Mouse (Mus musculus): ENCODE results near the gene Gm8247. TPM values are rescaled to one million over a fixed set of nuclear protein-coding genes. Genes with fewer than 3 reads are reported as not detected.
"Not testable (repeated sequence)": the region's sequence is repeated elsewhere in the genome, so short reads cannot be mapped to it uniquely, and the experiment has no call there.

Gm8247 gene
- not detected in 2 replicates for polyA plus RNA-seq (2012; rRNA removed)
- not detected in 2 replicates for polyA plus RNA-seq (2014; fragmentation: Nextera tagmentation; extraction: Ambion mirVana)

- H3K27me3 ChIP-seq (ENCODE audit: control insufficient read depth, insufficient read depth, low read length); H3K36me3 ChIP-seq (replicated peaks; ENCODE audit: control insufficient read depth, insufficient read depth, low read depth); H3K4me1 ChIP-seq (replicated peaks; ENCODE audit: control insufficient read depth in 2 of 2, insufficient read depth in 2 of 2, low read length in 1 of 2); DNase-seq (ENCODE audit: low read depth in 3 of 3, low spot score in 3 of 3); H3K4me3 ChIP-seq (ENCODE audit: insufficient read depth in 1 of 2, low read depth in 2 of 2, low read length in 2 of 2); H3K4me2 ChIP-seq (ENCODE audit: low read depth); H3K9me3 ChIP-seq (ENCODE audit: control insufficient read depth, low read length); H3K9ac ChIP-seq (replicated peaks); H3K27ac ChIP-seq; ATAC-seq (ENCODE audit: insufficient read depth): not testable (repeated sequence)
- 49% methylated on average over 4 of the region's 4 CpGs for WGBS (ENCODE audit: insufficient replicate concordance)
Observed at GRCm38 (mm10) chr14:44582853-44583252, at the start of gene Gm8247. Gene Gm8247, plus strand, starts transcription at chr14:44583153.

- not testable (repeated sequence) for H3K4me3 ChIP-seq (ENCODE audit: insufficient read depth in 1 of 2, low read depth in 2 of 2, low read length in 2 of 2); H3K27me3 ChIP-seq (ENCODE audit: control insufficient read depth, insufficient read depth, low read length); ATAC-seq (ENCODE audit: insufficient read depth); H3K27ac ChIP-seq; H3K9me3 ChIP-seq (ENCODE audit: control insufficient read depth, low read length); H3K4me1 ChIP-seq (replicated peaks; ENCODE audit: control insufficient read depth in 2 of 2, insufficient read depth in 2 of 2, low read length in 1 of 2); H3K4me2 ChIP-seq (ENCODE audit: low read depth); DNase-seq (ENCODE audit: low read depth in 3 of 3, low spot score in 3 of 3); H3K9ac ChIP-seq (replicated peaks); H3K36me3 ChIP-seq (replicated peaks; ENCODE audit: control insufficient read depth, insufficient read depth, low read depth)
- WGBS (ENCODE audit: insufficient replicate concordance): 50% methylated on average over 3 of the region's 5 CpGs
Observed at GRCm38 (mm10) chr14:44547961-44548360, 35.0 kb upstream of the Gm8247 start.

- not testable (repeated sequence) for H3K4me1 ChIP-seq (replicated peaks; ENCODE audit: control insufficient read depth in 2 of 2, insufficient read depth in 2 of 2, low read length in 1 of 2); H3K27ac ChIP-seq; H3K27me3 ChIP-seq (ENCODE audit: control insufficient read depth, insufficient read depth, low read length); H3K9me3 ChIP-seq (ENCODE audit: control insufficient read depth, low read length); H3K4me2 ChIP-seq (ENCODE audit: low read depth); H3K36me3 ChIP-seq (replicated peaks; ENCODE audit: control insufficient read depth, insufficient read depth, low read depth); H3K9ac ChIP-seq (replicated peaks); DNase-seq (ENCODE audit: low read depth in 3 of 3, low spot score in 3 of 3); ATAC-seq (ENCODE audit: insufficient read depth); H3K4me3 ChIP-seq (ENCODE audit: insufficient read depth in 1 of 2, low read depth in 2 of 2, low read length in 2 of 2)
- WGBS (ENCODE audit: insufficient replicate concordance): 44% methylated on average over 2 of the region's 2 CpGs
Observed at GRCm38 (mm10) chr14:44591765-44592164, 8.8 kb downstream of the Gm8247 start.

DNA sequence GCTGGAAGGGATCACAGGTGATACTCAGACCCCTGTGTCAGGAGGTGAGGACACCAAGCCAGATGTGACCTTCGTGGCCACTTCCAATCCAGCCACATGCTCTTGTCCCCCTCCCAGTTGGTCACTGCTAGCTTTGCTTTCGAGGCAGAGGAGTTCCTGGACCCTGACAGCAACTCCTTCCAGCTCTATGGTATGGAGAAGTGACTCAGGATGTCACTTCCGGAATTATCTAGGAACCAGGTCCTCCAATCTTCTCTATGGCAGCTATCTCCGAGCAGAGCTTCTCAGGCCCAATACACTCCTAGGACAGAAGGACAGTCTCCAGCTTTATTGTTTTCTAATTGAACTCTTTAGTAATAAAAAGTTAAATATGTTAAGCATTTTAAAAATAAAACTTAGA is 44.8 kb downstream of the Gm8247 start, which contains the start of gene Gm5624:
Gm5624 (minus strand) TSS at position 202 of the 400 bp plus-strand sequence.
- not testable (repeated sequence) for ATAC-seq (ENCODE audit: insufficient read depth); DNase-seq (ENCODE audit: low read depth in 3 of 3, low spot score in 3 of 3); H3K9me3 ChIP-seq (ENCODE audit: control insufficient read depth, low read length); H3K27ac ChIP-seq; H3K27me3 ChIP-seq (ENCODE audit: control insufficient read depth, insufficient read depth, low read length); H3K9ac ChIP-seq (replicated peaks); H3K4me1 ChIP-seq (replicated peaks; ENCODE audit: control insufficient read depth in 2 of 2, insufficient read depth in 2 of 2, low read length in 1 of 2); H3K36me3 ChIP-seq (replicated peaks; ENCODE audit: control insufficient read depth, insufficient read depth, low read depth); H3K4me3 ChIP-seq (ENCODE audit: insufficient read depth in 1 of 2, low read depth in 2 of 2, low read length in 2 of 2); H3K4me2 ChIP-seq (ENCODE audit: low read depth)
- 52% methylated on average over 4 of the region's 4 CpGs for WGBS (ENCODE audit: insufficient replicate concordance)

Other genes with a start within 250 kb of the Gm8247 start
- gene Gm5930, start 244.6 kb upstream of the Gm8247 start, polyA plus RNA-seq (2012; rRNA removed): not detected in 2 replicates
- gene Gm5930, start 244.6 kb upstream of the Gm8247 start, polyA plus RNA-seq (2014; fragmentation: Nextera tagmentation; extraction: Ambion mirVana): not detected in 2 replicates
- gene Gm8229, start 217.8 kb upstream of the Gm8247 start, polyA plus RNA-seq (2012; rRNA removed): not detected in 2 replicates
- not detected in 2 replicates for gene Gm8229, start 217.8 kb upstream of the Gm8247 start, polyA plus RNA-seq (2014; fragmentation: Nextera tagmentation; extraction: Ambion mirVana)
- not detected in 2 replicates for gene Gm3371, start 172.5 kb upstream of the Gm8247 start, polyA plus RNA-seq (2012; rRNA removed)
- not detected in 2 replicates for gene Gm3371, start 172.5 kb upstream of the Gm8247 start, polyA plus RNA-seq (2014; fragmentation: Nextera tagmentation; extraction: Ambion mirVana)
- gene Gm8232, start 149.5 kb upstream of the Gm8247 start, polyA plus RNA-seq (2012; rRNA removed): not detected in 2 replicates
- not detected in 2 replicates for gene Gm8232, start 149.5 kb upstream of the Gm8247 start, polyA plus RNA-seq (2014; fragmentation: Nextera tagmentation; extraction: Ambion mirVana)
- not detected in 2 replicates for gene BC061237, start 90.7 kb upstream of the Gm8247 start, polyA plus RNA-seq (2012; rRNA removed)
- gene BC061237, start 90.7 kb upstream of the Gm8247 start, polyA plus RNA-seq (2014; fragmentation: Nextera tagmentation; extraction: Ambion mirVana): not detected in 2 replicates
- not detected in 2 replicates for gene Gm17093, start 64.9 kb upstream of the Gm8247 start, polyA plus RNA-seq (2012; rRNA removed)
- not detected in 2 replicates for gene Gm17093, start 64.9 kb upstream of the Gm8247 start, polyA plus RNA-seq (2014; fragmentation: Nextera tagmentation; extraction: Ambion mirVana)
- not detected in 2 replicates for gene Gm5624, start 44.8 kb downstream of the Gm8247 start, polyA plus RNA-seq (2012; rRNA removed)
- gene Gm5624, start 44.8 kb downstream of the Gm8247 start, polyA plus RNA-seq (2014; fragmentation: Nextera tagmentation; extraction: Ambion mirVana): not detected in 2 replicates
- not detected in 2 replicates for gene Gm8257, start 123.3 kb downstream of the Gm8247 start, polyA plus RNA-seq (2012; rRNA removed)
- gene Gm8257, start 123.3 kb downstream of the Gm8247 start, polyA plus RNA-seq (2014; fragmentation: Nextera tagmentation; extraction: Ambion mirVana): not detected in 2 replicates
- not detected in 2 replicates for gene Gm8267, start 167.2 kb downstream of the Gm8247 start, polyA plus RNA-seq (2012; rRNA removed)
- not detected in 2 replicates for gene Gm8267, start 167.2 kb downstream of the Gm8247 start, polyA plus RNA-seq (2014; fragmentation: Nextera tagmentation; extraction: Ambion mirVana)

All from liver, embryonic 14.5 days (tissue).